Mouse (Mus musculus): Measurements from ENCODE around the gene Lrrc17.

GRCm38 (mm10) chr5:21610996-21611395, 67.6 kb downstream of the Lrrc17 start:
- no peak for TF ChIP-seq POLR2A (IDR thresholded peaks at IDR 0.05; ENCODE audit: insufficient read depth, low read length)
- no peak for TF ChIP-seq CTCF (IDR thresholded peaks at IDR 0.05; ENCODE audit: low read depth, low read length)
